Mouse (Mus musculus): ENCODE measurements around the gene Elf2. TPM values are rescaled to one million over a fixed set of nuclear protein-coding genes. Genes with fewer than 3 reads are reported as not detected.
A peak's percentile ranks its signal among the peaks of the same experiment; 100 is the strongest.

Elf2 gene
- polyA plus RNA-seq, 1 experiment from 2014 or later, result 50.1 TPM

- H3K9ac ChIP-seq (replicated peaks), result peak overlapping the region; percentile 94
- no peaks in the 10 kb centered on the region for H3K36me3 ChIP-seq
- H3K4me3 ChIP-seq, result peak overlapping the region; percentile 97
- peaks cover 13% of the 10 kb centered on the region for H3K4me1 ChIP-seq
- H3K4me2 ChIP-seq (replicated peaks), result peak overlapping the region; percentile 80
- ATAC-seq (ENCODE audit: low FRiP score, low read depth), result no peak
- WGBS, result 7% methylated on average over 9 of the region's 9 CpGs
- H3K27ac ChIP-seq (replicated peaks), result peak overlapping the region; percentile 100
- peaks cover 5% of the 10 kb centered on the region; the same call in 1 of the 2 replicates for H3K27me3 ChIP-seq
- no peaks in the 10 kb centered on the region for H3K9me3 ChIP-seq
Measured at GRCm38 (mm10) chr3:51342152-51342551, 1.7 kb upstream of the Elf2 start.

GRCm38 (mm10) chr3:51341268-51342081 lies 1.0 kb upstream of the Elf2 start:
- Histone ChIP-seq H3K9ac (replicated peaks) (peak overlapping the region; percentile 94), H3K4me3 (peak overlapping the region; percentile 97), H3K27me3 (peaks cover 5% of the 10 kb centered on the region; the same call in 1 of the 2 replicates), H3K4me1 (peaks cover 13% of the 10 kb centered on the region), H3K4me2 (replicated peaks) (peak overlapping the region; percentile 80), H3K36me3 (no peaks in the 10 kb centered on the region), H3K27ac (replicated peaks) (peak overlapping the region; percentile 100), H3K9me3 (no peaks in the 10 kb centered on the region)
- peak; percentile 80 for ATAC-seq (ENCODE audit: low FRiP score, low read depth)
- under 1% methylated on average over 70 of the region's 86 CpGs for WGBS

GRCm38 (mm10) chr3:51339734-51340551 lies 520 bp downstream of the Elf2 start:
- Histone ChIP-seq H3K4me3 (peak overlapping the region; percentile 97), H3K36me3 (no peaks in the 10 kb centered on the region), H3K4me2 (replicated peaks) (peak overlapping the region; percentile 80), H3K4me1 (peaks cover 13% of the 10 kb centered on the region), H3K9ac (replicated peaks) (peak overlapping the region; percentile 94), H3K9me3 (no peaks in the 10 kb centered on the region), H3K27ac (replicated peaks) (peak overlapping the region; percentile 100), H3K27me3 (peaks cover 5% of the 10 kb centered on the region; the same call in 1 of the 2 replicates)
- WGBS, result under 1% methylated on average over 34 of the region's 113 CpGs
- no peak; the same call in 1 of the 2 replicates for ATAC-seq (ENCODE audit: low FRiP score, low read depth)

GRCm38 (mm10) chr3:51339378-51339733 lies 1.1 kb downstream of the Elf2 start:
- peak overlapping the region; percentile 100 for H3K27ac ChIP-seq (replicated peaks)
- no peaks in the 10 kb centered on the region for H3K36me3 ChIP-seq
- H3K9me3 ChIP-seq, result no peaks in the 10 kb centered on the region
- peaks cover 17% of the 10 kb centered on the region for H3K4me1 ChIP-seq
- H3K27me3 ChIP-seq, result peaks cover 5% of the 10 kb centered on the region; the same call in 1 of the 2 replicates
- peak overlapping the region; percentile 97 for H3K4me3 ChIP-seq
- WGBS, result under 1% methylated on average over 9 of the region's 9 CpGs
- H3K4me2 ChIP-seq (replicated peaks), result peak overlapping the region; percentile 80
- ATAC-seq (ENCODE audit: low FRiP score, low read depth), result no peak
- peak overlapping the region; percentile 94 for H3K9ac ChIP-seq (replicated peaks)

- Histone ChIP-seq H3K36me3 (no peaks in the 10 kb centered on the region), H3K4me3 (no peak overlapping the region), H3K27ac (replicated peaks) (no peak overlapping the region), H3K4me1 (peaks cover 23% of the 10 kb centered on the region), H3K9ac (replicated peaks) (no peak overlapping the region), H3K27me3 (no peaks in the 10 kb centered on the region), H3K4me2 (replicated peaks) (no peak overlapping the region), H3K9me3 (no peaks in the 10 kb centered on the region)
- no peak for ATAC-seq (ENCODE audit: low FRiP score, low read depth)
- 96% methylated on average over 8 of the region's 8 CpGs for WGBS
Measured at GRCm38 (mm10) chr3:51335378-51335777, 5.1 kb downstream of the Elf2 start.

- Histone ChIP-seq H3K36me3 (no peaks in the 10 kb centered on the region), H3K9ac (replicated peaks) (no peak overlapping the region), H3K9me3 (no peaks in the 10 kb centered on the region), H3K27me3 (no peaks in the 10 kb centered on the region), H3K4me3 (no peak overlapping the region), H3K4me2 (replicated peaks) (no peak overlapping the region), H3K4me1 (peaks cover 19% of the 10 kb centered on the region), H3K27ac (replicated peaks) (no peak overlapping the region)
- 85% methylated on average over 6 of the region's 6 CpGs for WGBS
- no peak for ATAC-seq (ENCODE audit: low FRiP score, low read depth)
Measured at GRCm38 (mm10) chr3:51333950-51334349, 6.5 kb downstream of the Elf2 start.

GRCm38 (mm10) chr3:51333234-51333889 lies 7.1 kb downstream of the Elf2 start:
- Histone ChIP-seq H3K4me2 (replicated peaks) (no peak overlapping the region), H3K9ac (replicated peaks) (no peak overlapping the region), H3K9me3 (no peaks in the 10 kb centered on the region), H3K27me3 (no peaks in the 10 kb centered on the region), H3K36me3 (no peaks in the 10 kb centered on the region), H3K4me1 (peaks cover 16% of the 10 kb centered on the region), H3K27ac (replicated peaks) (no peak overlapping the region; the same call in 1 of the 2 replicates), H3K4me3 (no peak overlapping the region)
- WGBS, result 67% methylated on average over 10 of the region's 10 CpGs
- no peak for ATAC-seq (ENCODE audit: low FRiP score, low read depth)

GRCm38 (mm10) chr3:51330086-51330485 lies 10.4 kb downstream of the Elf2 start:
- Histone ChIP-seq H3K36me3 (no peaks in the 10 kb centered on the region), H3K4me1 (peaks cover 14% of the 10 kb centered on the region), H3K9ac (replicated peaks) (no peak overlapping the region), H3K4me2 (replicated peaks) (no peak overlapping the region), H3K4me3 (no peak overlapping the region), H3K27me3 (no peaks in the 10 kb centered on the region), H3K9me3 (0 out of 2 replicates have a peak, but pooled peaks cover 7% of the 10 kb centered on the region), H3K27ac (replicated peaks) (no peak overlapping the region)
- ATAC-seq (ENCODE audit: low FRiP score, low read depth), result no peak
- WGBS, result 87% methylated on average over 14 of the region's 14 CpGs

GRCm38 (mm10) chr3:51328546-51328945 lies 11.9 kb downstream of the Elf2 start:
- Histone ChIP-seq H3K4me1 (peaks cover 6% of the 10 kb centered on the region), H3K4me2 (replicated peaks) (no peak overlapping the region), H3K4me3 (no peak overlapping the region), H3K36me3 (peaks cover 8% of the 10 kb centered on the region), H3K9me3 (0 out of 2 replicates have a peak, but pooled peaks cover 7% of the 10 kb centered on the region), H3K9ac (replicated peaks) (no peak overlapping the region), H3K27me3 (no peaks in the 10 kb centered on the region), H3K27ac (replicated peaks) (no peak overlapping the region)
- ATAC-seq (ENCODE audit: low FRiP score, low read depth), result no peak
- WGBS, result 95% methylated on average over 12 of the region's 12 CpGs

- H3K9ac ChIP-seq (replicated peaks), result no peak overlapping the region
- H3K27me3 ChIP-seq, result no peaks in the 10 kb centered on the region
- ATAC-seq (ENCODE audit: low FRiP score, low read depth), result no peak
- no peak overlapping the region for H3K4me2 ChIP-seq (replicated peaks)
- WGBS, result 88% methylated on average over 5 of the region's 5 CpGs
- 0 out of 2 replicates have a peak, but pooled peaks cover 7% of the 10 kb centered on the region for H3K9me3 ChIP-seq
- no peaks in the 10 kb centered on the region for H3K4me1 ChIP-seq
- peaks cover 15% of the 10 kb centered on the region for H3K36me3 ChIP-seq
- H3K4me3 ChIP-seq, result no peak overlapping the region
- no peak overlapping the region for H3K27ac ChIP-seq (replicated peaks)
Measured at GRCm38 (mm10) chr3:51327817-51328216, 12.6 kb downstream of the Elf2 start.

- no peak for ATAC-seq (ENCODE audit: low FRiP score, low read depth)
- no peak overlapping the region for H3K9ac ChIP-seq (replicated peaks)
- H3K4me1 ChIP-seq, result no peaks in the 10 kb centered on the region
- 0 out of 2 replicates have a peak, but pooled peaks cover 7% of the 10 kb centered on the region for H3K9me3 ChIP-seq
- no peak overlapping the region for H3K4me3 ChIP-seq
- H3K4me2 ChIP-seq (replicated peaks), result no peak overlapping the region
- peaks cover 17% of the 10 kb centered on the region for H3K36me3 ChIP-seq
- H3K27ac ChIP-seq (replicated peaks), result no peak overlapping the region
- H3K27me3 ChIP-seq, result no peaks in the 10 kb centered on the region
- WGBS, result 96% methylated on average over 5 of the region's 5 CpGs
Measured at GRCm38 (mm10) chr3:51327429-51327797, 13.1 kb downstream of the Elf2 start.
